Mouse (Mus musculus): ENCODE data around the gene Ebf3. TPM values are rescaled to one million over a fixed set of nuclear protein-coding genes. Genes with fewer than 3 reads are reported as not detected.

Ebf3 gene
- total and polyA plus RNA-seq, 3 experiments = 5.0 to 7.5 (median 6.1) TPM

DNA sequence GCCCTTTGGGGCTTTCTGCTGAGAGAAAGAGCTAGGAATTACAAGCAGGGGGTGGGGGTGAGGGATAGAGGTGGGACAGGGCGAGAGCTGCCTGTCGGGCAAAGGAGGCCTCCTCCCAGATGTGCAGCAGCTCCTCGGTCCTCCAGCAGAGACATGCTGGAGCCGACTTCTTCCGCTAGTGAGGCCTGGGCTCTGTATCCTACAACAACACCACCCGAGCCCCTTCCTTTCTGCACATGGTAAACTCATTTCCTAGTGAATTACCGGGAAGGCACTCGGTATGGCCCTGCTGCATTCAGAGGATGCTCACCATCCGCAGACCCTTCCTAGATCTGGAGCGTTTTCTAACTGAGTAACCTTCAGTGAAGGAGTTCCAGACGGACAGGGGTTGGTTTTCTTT, 14.1 kb downstream of the Ebf3 start:
- peak overlapping the region; percentile 7; the same call in 1 of the 2 replicates for H3K4me3 ChIP-seq
- no peaks in the 10 kb centered on the region for H3K27me3 ChIP-seq (ENCODE audit: control insufficient read depth, insufficient read depth, low read length)
- no peaks in the 10 kb centered on the region for H3K79me2 ChIP-seq (replicated peaks; ENCODE audit: control insufficient read depth, insufficient read depth, low read length)
- peak overlapping the region; percentile 6; the same call in 1 of the 2 replicates for H3K9ac ChIP-seq (ENCODE audit: low read depth, low read length)
- H3K4me1 ChIP-seq (ENCODE audit: control insufficient read depth, insufficient read depth, low read length) = peaks cover 24% of the 10 kb centered on the region
- peak; percentile 57; the same call in 1 of the 2 replicates for TF ChIP-seq EP300 (IDR thresholded peaks at IDR 0.05; ENCODE audit: insufficient read depth, low read depth, low read length)
- TF ChIP-seq POLR2A (IDR thresholded peaks at IDR 0.05; ENCODE audit: insufficient read depth, low read depth, low read length) = no peak
- TF ChIP-seq CTCF (IDR thresholded peaks at IDR 0.05) = peak; percentile 33
- WGBS = 38% methylated on average over 11 of the region's 11 CpGs
- intact Hi-C loops (cut with DNase I) = loop anchor here (1.0 to 5.0 kb wide), 2 partner anchors 10 to 608 kb away; no protein-coding TSS in a partner anchor
- H3K27ac ChIP-seq = peak overlapping the region; percentile 81
- H3K36me3 ChIP-seq (ENCODE audit: control insufficient read depth, insufficient read depth, low read length) = peaks cover 2% of the 10 kb centered on the region; the same call in 1 of the 2 replicates
- DNase-seq = peak; percentile 49 to 64

DNA sequence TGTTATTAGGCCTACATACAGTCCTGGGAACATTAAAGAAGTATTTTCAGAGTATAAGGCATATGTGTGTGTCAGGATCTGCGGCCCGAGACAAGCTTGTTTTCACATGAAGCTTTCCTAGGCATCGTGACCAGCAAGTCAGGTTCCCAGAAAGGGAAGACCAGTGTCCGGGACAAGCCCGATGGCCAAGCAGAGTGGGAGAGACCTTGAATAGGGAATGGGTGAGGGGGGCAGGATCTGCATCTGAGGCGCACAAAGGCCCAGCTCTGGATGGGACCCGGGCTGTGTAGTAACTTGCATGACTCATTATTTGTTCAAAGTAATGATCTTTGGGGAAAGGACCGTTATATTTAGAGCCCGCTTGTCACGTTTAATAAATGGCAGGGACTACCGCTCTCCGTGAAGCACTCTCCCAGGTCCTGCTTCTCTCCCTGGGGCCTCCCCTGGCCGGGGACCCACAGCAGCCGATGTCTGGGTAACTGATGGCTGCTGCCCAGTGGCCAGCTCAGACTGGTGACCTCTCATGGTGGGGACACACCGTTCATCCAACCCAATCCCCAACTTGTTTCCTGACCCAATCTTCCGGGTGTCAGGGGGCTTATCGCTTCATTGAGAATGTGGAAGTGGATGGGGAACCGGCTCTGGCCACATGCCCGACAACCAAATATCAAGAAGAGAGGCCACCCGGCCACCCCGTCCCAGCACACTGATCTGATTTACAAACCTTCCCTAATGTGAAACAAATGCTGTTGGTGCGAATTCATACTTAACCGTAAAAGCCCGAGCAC, 16.5 kb downstream of the Ebf3 start:
- Histone ChIP-seq H3K4me3 (no peak overlapping the region), H3K4me1 (ENCODE audit: control insufficient read depth, insufficient read depth, low read length) (peaks cover 23% of the 10 kb centered on the region), H3K9ac (ENCODE audit: low read depth, low read length) (no peak overlapping the region), H3K79me2 (replicated peaks; ENCODE audit: control insufficient read depth, insufficient read depth, low read length) (no peaks in the 10 kb centered on the region), H3K27me3 (ENCODE audit: control insufficient read depth, insufficient read depth, low read length) (no peaks in the 10 kb centered on the region), H3K36me3 (ENCODE audit: control insufficient read depth, insufficient read depth, low read length) (peaks cover 2% of the 10 kb centered on the region; the same call in 1 of the 2 replicates), H3K27ac (peak overlapping the region; percentile 58)
- TF ChIP-seq CTCF (IDR thresholded peaks at IDR 0.05) = no peak
- no peak for TF ChIP-seq POLR2A (IDR thresholded peaks at IDR 0.05; ENCODE audit: insufficient read depth, low read depth, low read length)
- no peak for TF ChIP-seq EP300 (IDR thresholded peaks at IDR 0.05; ENCODE audit: insufficient read depth, low read depth, low read length)
- 55% methylated on average over 24 of the region's 24 CpGs for WGBS
- intact Hi-C loops (cut with DNase I) = loop anchor here (5.0 kb wide), 1 partner anchor 50 kb away; no protein-coding TSS in a partner anchor
- DNase-seq = peak in 1 of 2 experiments; percentile 50

DNA sequence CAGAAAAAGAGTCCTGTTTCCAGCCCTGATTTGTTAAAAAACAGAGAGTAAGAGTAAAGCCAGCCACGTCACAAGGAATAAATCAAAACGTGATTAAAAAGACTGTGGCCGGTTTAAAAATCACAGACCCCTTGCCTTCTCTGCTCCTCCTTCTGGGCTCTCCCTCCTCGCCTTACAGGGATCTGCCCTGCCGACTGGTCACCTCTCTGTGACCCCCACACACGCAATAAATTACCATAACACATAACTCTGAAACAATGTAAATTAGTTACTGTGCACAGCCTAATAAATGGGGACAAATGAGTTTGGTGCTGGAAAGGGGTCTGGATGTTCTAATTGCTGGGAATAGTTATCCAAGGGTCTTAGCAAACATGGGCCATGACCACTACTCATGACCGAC, 17.1 kb downstream of the Ebf3 start:
- intact Hi-C loops (cut with DNase I) = loop anchor here (5.0 kb wide), 1 partner anchor 50 kb away; no protein-coding TSS in a partner anchor
- 71% methylated on average over 7 of the region's 7 CpGs for WGBS

DNA sequence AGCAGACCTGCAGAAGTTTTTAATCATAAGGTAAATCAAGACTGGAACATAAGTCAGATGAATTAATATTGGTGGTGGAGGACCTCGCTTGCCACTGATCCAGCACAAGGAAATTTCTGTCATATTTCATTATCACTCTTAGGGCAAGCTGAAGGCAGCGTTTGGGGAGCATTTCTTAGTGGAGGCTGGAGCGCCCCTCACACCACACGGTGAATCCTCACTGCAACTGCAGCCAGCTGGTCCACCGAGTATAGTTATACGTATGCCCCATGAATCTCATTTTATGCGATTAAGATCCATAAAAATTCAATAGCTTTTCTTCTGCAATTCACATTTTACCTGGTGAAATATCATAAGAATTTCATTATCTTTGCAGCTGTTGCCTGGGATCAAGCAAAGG, 18.6 kb downstream of the Ebf3 start:
- Histone ChIP-seq H3K79me2 (replicated peaks; ENCODE audit: control insufficient read depth, insufficient read depth, low read length) (no peaks in the 10 kb centered on the region), H3K4me1 (ENCODE audit: control insufficient read depth, insufficient read depth, low read length) (peaks cover 14% of the 10 kb centered on the region), H3K27ac (no peak overlapping the region), H3K9ac (ENCODE audit: low read depth, low read length) (no peak overlapping the region), H3K4me3 (no peak overlapping the region), H3K27me3 (ENCODE audit: control insufficient read depth, insufficient read depth, low read length) (no peaks in the 10 kb centered on the region), H3K36me3 (ENCODE audit: control insufficient read depth, insufficient read depth, low read length) (no peaks in the 10 kb centered on the region; the same call in 1 of the 2 replicates)
- WGBS = 89% methylated on average over 7 of the region's 7 CpGs
- TF ChIP-seq POLR2A (IDR thresholded peaks at IDR 0.05; ENCODE audit: insufficient read depth, low read depth, low read length) (no peak), EP300 (IDR thresholded peaks at IDR 0.05; ENCODE audit: insufficient read depth, low read depth, low read length) (no peak), CTCF (IDR thresholded peaks at IDR 0.05) (no peak)
- intact Hi-C loops (cut with DNase I) = loop anchor here (5.0 kb wide), 1 partner anchor 48 kb away; no protein-coding TSS in a partner anchor
- DNase-seq = no peak

More for the DNA sequence above, 17.1 kb downstream of the Ebf3 start:
- Histone ChIP-seq H3K79me2 (replicated peaks; ENCODE audit: control insufficient read depth, insufficient read depth, low read length) (no peaks in the 10 kb centered on the region), H3K4me1 (ENCODE audit: control insufficient read depth, insufficient read depth, low read length) (peaks cover 23% of the 10 kb centered on the region), H3K27ac (peak overlapping the region; percentile 58), H3K4me3 (no peak overlapping the region), H3K36me3 (ENCODE audit: control insufficient read depth, insufficient read depth, low read length) (no peaks in the 10 kb centered on the region; the same call in 1 of the 2 replicates), H3K9ac (ENCODE audit: low read depth, low read length) (no peak overlapping the region), H3K27me3 (ENCODE audit: control insufficient read depth, insufficient read depth, low read length) (no peaks in the 10 kb centered on the region)
- no peak for TF ChIP-seq POLR2A (IDR thresholded peaks at IDR 0.05; ENCODE audit: insufficient read depth, low read depth, low read length)
- no peak for TF ChIP-seq EP300 (IDR thresholded peaks at IDR 0.05; ENCODE audit: insufficient read depth, low read depth, low read length)
- TF ChIP-seq CTCF (IDR thresholded peaks at IDR 0.05) = no peak
- no peak for DNase-seq

DNA sequence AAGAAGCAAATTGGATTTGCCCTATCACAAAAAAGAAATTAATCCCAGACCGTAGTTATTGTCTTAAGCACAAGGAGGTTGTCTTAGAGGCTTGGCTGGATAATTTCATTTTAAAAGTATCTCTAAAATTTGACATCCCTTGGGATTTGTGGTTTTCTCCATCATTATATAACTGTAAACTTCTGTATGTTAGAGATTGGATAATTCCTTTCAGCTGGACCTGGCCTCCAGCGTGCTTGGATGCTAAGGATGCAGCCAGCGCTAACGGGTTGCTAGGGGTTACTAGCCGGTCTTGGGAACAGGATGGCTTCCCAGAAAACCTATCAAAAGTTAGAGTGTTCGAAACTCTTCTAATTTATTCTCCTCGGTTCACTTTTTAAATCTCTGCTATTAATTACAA, 19.8 kb downstream of the Ebf3 start:
- H3K79me2 ChIP-seq (replicated peaks; ENCODE audit: control insufficient read depth, insufficient read depth, low read length) = no peaks in the 10 kb centered on the region
- no peak overlapping the region for H3K9ac ChIP-seq (ENCODE audit: low read depth, low read length)
- intact Hi-C loops (cut with DNase I) = no loop called here
- TF ChIP-seq CTCF (IDR thresholded peaks at IDR 0.05) (no peak), EP300 (IDR thresholded peaks at IDR 0.05; ENCODE audit: insufficient read depth, low read depth, low read length) (no peak), POLR2A (IDR thresholded peaks at IDR 0.05; ENCODE audit: insufficient read depth, low read depth, low read length) (no peak)
- H3K27ac ChIP-seq = no peak overlapping the region; the same call in 1 of the 2 replicates
- no peak overlapping the region for H3K4me3 ChIP-seq
- WGBS = 73% methylated on average over 7 of the region's 7 CpGs
- H3K4me1 ChIP-seq (ENCODE audit: control insufficient read depth, insufficient read depth, low read length) = peaks cover 12% of the 10 kb centered on the region
- H3K27me3 ChIP-seq (ENCODE audit: control insufficient read depth, insufficient read depth, low read length) = no peaks in the 10 kb centered on the region
- no peaks in the 10 kb centered on the region; the same call in 1 of the 2 replicates for H3K36me3 ChIP-seq (ENCODE audit: control insufficient read depth, insufficient read depth, low read length)
- no peak for DNase-seq

Data from heart, adult 2 months (tissue).